Mouse (Mus musculus) E14TG2a.4 (cell line): ENCODE results near the gene Lbp.

Experiments used
- CTCF ChIP-seq: conservative IDR thresholded peaks from 2 replicates; pipeline ENCODE4 v1.5.1; 2014; ENCODE audit warnings: low read length
- NANOG ChIP-seq: IDR thresholded peaks from 2 replicates; pipeline ENCODE4 v1.6.1; 2014; ENCODE audit warnings: borderline replicate concordance, low read length, mixed read lengths

DNA sequence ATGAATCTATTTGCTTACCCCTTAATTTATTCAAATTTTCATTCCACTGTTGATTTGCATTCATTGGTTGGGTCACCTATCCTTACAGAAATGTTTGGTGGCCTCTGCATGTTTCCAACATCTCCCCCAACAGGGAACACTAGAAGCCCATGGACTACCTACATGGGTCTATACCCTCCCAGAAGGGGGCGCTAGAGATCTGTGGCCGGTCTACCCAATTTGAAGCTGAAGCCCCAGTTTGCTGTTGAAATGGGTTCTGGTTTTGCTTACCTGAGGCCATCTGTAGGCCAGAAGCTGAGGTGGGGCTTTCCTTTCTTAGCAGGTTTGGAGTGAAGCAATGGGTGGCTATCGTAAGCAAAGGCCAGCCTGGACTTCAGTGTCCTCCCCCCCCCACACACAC, 30.9 kb upstream of the Lbp start:
- peak; percentile 61 for TF ChIP-seq CTCF
- TF ChIP-seq NANOG, result no peak
